Mouse (Mus musculus) gonadal fat pad, adult 2 months (tissue): Measurements from ENCODE around the gene Bcas3. TPM values are rescaled to one million over a fixed set of nuclear protein-coding genes. Genes with fewer than 3 reads are reported as not detected.

Source experiments
- DNase-seq: peaks from one replicate; pipeline ENCODE4 v3.0.0-alpha.2; 2012; ENCODE audit warnings: low read depth
- polyA plus RNA-seq: library from polyadenylated mRNA; depleted of rRNA; stranded (reverse); fragments of >200 nt; gene quantifications from 2 replicates; pipeline ENCODE4 v1.2.3, GENCODE M21; 2012

Gene Bcas3
- polyA plus RNA-seq, 1 experiment, result 46.8 TPM

- DNase-seq, result no peak
Measured at GRCm38 (mm10) chr11:85829520-85830440, 476.8 kb downstream of the Bcas3 start.

GRCm38 (mm10) chr11:85830901-85831341, 478.0 kb downstream of the Bcas3 start:
- no peak for DNase-seq

- no peak for DNase-seq
Measured at GRCm38 (mm10) chr11:85831656-85832230, 478.8 kb downstream of the Bcas3 start.

- DNase-seq, result no peak
Measured at GRCm38 (mm10) chr11:85832231-85832924, 479.4 kb downstream of the Bcas3 start, which contains the start of gene Tbx2. Tbx2 (plus strand) TSS chr11:85832551.

- no peak for DNase-seq
Measured at GRCm38 (mm10) chr11:85833081-85833521, 480.1 kb downstream of the Bcas3 start.

GRCm38 (mm10) chr11:85833761-85834385, 480.9 kb downstream of the Bcas3 start:
- DNase-seq, result no peak

- DNase-seq, result no peak
Measured at GRCm38 (mm10) chr11:85834386-85834931, 481.5 kb downstream of the Bcas3 start.

GRCm38 (mm10) chr11:85835001-85835752, 482.2 kb downstream of the Bcas3 start:
- DNase-seq, result no peak

GRCm38 (mm10) chr11:85835753-85836522, 483.0 kb downstream of the Bcas3 start:
- no peak for DNase-seq

- DNase-seq, result no peak
Measured at GRCm38 (mm10) chr11:85836523-85837290, 483.7 kb downstream of the Bcas3 start.

GRCm38 (mm10) chr11:85837291-85837647, 484.3 kb downstream of the Bcas3 start:
- DNase-seq, result no peak

- DNase-seq, result no peak
Measured at GRCm38 (mm10) chr11:85837648-85838423, 484.9 kb downstream of the Bcas3 start.

- no peak for DNase-seq
Measured at GRCm38 (mm10) chr11:85838424-85839257, 485.7 kb downstream of the Bcas3 start.

GRCm38 (mm10) chr11:85839258-85840030, 486.5 kb downstream of the Bcas3 start:
- no peak for DNase-seq

- no peak for DNase-seq
Measured at GRCm38 (mm10) chr11:85840031-85840802, 487.2 kb downstream of the Bcas3 start.

GRCm38 (mm10) chr11:85840803-85841145, 487.8 kb downstream of the Bcas3 start:
- no peak for DNase-seq
